Mouse (Mus musculus): ENCODE data around the gene Fbxo34. TPM values are rescaled to one million over a fixed set of nuclear protein-coding genes. Genes with fewer than 3 reads are reported as not detected.

Gene Fbxo34
- total and polyA plus RNA-seq, 3 experiments: 14.8 to 29.5 TPM; not detected in 1

DNA sequence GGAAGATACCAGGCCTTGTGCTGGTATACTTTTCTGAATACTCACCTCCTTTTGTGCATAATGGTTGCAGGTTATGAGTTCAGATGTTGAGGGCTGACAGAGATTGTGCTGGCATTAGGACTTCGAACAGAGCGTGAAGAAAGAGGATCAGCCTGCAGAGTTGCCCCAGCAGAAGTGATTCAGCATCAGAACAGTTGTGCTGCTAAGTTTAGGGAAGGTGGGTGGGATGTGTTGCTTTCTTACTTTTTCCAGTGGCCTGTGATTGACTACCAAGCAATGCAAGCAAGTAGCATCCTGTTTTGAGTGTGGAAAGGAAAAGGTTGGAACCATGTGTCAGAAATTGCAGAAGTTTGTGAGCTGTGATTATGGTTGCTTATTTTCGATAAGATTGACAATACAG, 63.4 kb downstream of the Fbxo34 start:
- peaks cover 4% of the 10 kb centered on the region; the same call in 1 of the 2 replicates for H3K79me2 ChIP-seq (ENCODE audit: control insufficient read depth, insufficient read depth, low read length, poor library complexity)
- no peak overlapping the region for H3K4me3 ChIP-seq (ENCODE audit: control insufficient read depth in 1 of 2, insufficient read depth in 1 of 2, low read depth in 2 of 2, low read length in 2 of 2)
- no peak for TF ChIP-seq SIN3A (IDR thresholded peaks at IDR 0.05; ENCODE audit: low read length)
- no peak for TF ChIP-seq ZC3H11A (IDR thresholded peaks at IDR 0.05; ENCODE audit: low read depth, low read length)
- TF ChIP-seq CTCF (IDR thresholded peaks at IDR 0.05 in 2 of 3, conservative IDR thresholded peaks at IDR 0.05 in 1 of 3; ENCODE audit: control insufficient read depth in 1 of 3, insufficient read depth in 1 of 3, low read depth in 2 of 3, low read length in 3 of 3, poor library complexity in 1 of 3, severe bottlenecking in 1 of 3): no peak
- no peak for TF ChIP-seq KAT2A (conservative IDR thresholded peaks at IDR 0.05; ENCODE audit: low read depth, low read length)
- no peak for TF ChIP-seq POLR2A (IDR thresholded peaks at IDR 0.05; ENCODE audit: control insufficient read depth in 1 of 2, insufficient read depth in 1 of 2, low read depth in 1 of 2, low read length in 2 of 2, poor library complexity in 1 of 2)
- no peak for TF ChIP-seq TAL1 (IDR thresholded peaks at IDR 0.05; ENCODE audit: low read length)
- no peak for TF ChIP-seq POLR2AphosphoS5 (IDR thresholded peaks at IDR 0.05; ENCODE audit: borderline replicate concordance, low read depth, low read length)
- no peak for TF ChIP-seq MAX (IDR thresholded peaks at IDR 0.05; ENCODE audit: low read length)
- no peak for TF ChIP-seq TBP (IDR thresholded peaks at IDR 0.05; ENCODE audit: low read depth, low read length)
- TF ChIP-seq JUND (IDR thresholded peaks at IDR 0.05; ENCODE audit: low read depth, low read length): no peak
- TF ChIP-seq GABPA (IDR thresholded peaks at IDR 0.05; ENCODE audit: low read depth, low read length): no peak
- TF ChIP-seq ZNF384 (IDR thresholded peaks at IDR 0.05; ENCODE audit: low read depth, low read length): no peak
- no peak for TF ChIP-seq USF1 (IDR thresholded peaks at IDR 0.05; ENCODE audit: low read depth, low read length)
- TF ChIP-seq MAZ (IDR thresholded peaks at IDR 0.05; ENCODE audit: low read depth, low read length): no peak
- peaks cover 0 to 26% of the 10 kb centered on the region in 2 experiments for H3K36me3 ChIP-seq (ENCODE audit: control insufficient read depth in 1 of 2, insufficient read depth in 2 of 2, low read length in 2 of 2)
- no peak overlapping the region for H3K9ac ChIP-seq (ENCODE audit: control insufficient read depth, low read depth, low read length, poor library complexity, severe bottlenecking)
- no peak overlapping the region for H3K27ac ChIP-seq (ENCODE audit: control insufficient read depth, low read depth, low read length)
- peaks cover 3 to 21% of the 10 kb centered on the region in 2 experiments for H3K4me1 ChIP-seq (ENCODE audit: control insufficient read depth in 1 of 2, insufficient read depth in 2 of 2, low read length in 2 of 2)
- H3K27me3 ChIP-seq (ENCODE audit: control insufficient read depth in 1 of 2, insufficient read depth in 2 of 2, low read length in 2 of 2): no peaks in the 10 kb centered on the region
- no peaks in the 10 kb centered on the region for H3K9me3 ChIP-seq (replicated peaks; ENCODE audit: insufficient read depth, low read length)
- DNase-seq (ENCODE audit: low read depth, low spot score): no peak

DNA sequence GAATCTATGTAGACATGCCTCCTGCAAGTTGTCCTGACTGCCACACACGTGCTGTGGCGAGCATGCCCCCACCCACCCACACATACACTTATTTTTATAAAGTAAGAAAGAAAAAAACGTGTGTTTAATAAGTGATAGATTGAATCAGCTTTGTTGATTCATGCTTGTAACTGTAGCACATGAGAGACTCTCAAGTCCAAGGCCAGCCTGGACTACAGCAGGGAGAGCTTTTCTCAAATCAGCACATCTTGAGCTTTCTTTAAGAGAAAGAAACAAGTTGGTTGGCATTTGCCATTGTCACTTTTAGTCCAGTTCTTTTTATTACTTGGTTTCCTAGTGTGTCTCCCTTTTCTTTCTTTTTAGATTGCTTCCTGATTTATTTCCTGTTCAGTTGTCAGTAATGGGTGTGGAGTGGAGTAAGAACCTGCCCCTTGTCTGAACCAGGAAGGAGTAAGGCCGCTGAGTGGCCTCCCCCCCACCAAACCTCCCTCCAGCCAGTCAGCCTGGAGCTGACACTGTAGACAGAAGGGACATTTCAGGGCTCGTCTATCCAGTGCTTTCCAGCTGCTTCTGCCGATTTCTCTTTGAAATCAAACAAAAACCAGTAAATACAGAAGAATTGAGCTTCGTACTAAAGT, 64.7 kb downstream of the Fbxo34 start:
- Histone ChIP-seq H3K36me3 (ENCODE audit: control insufficient read depth in 1 of 2, insufficient read depth in 2 of 2, low read length in 2 of 2) (peaks cover 0 to 39% of the 10 kb centered on the region in 2 experiments; a peak in 3 of 4 replicates), H3K9ac (ENCODE audit: control insufficient read depth, low read depth, low read length, poor library complexity, severe bottlenecking) (no peak overlapping the region), H3K79me2 (ENCODE audit: control insufficient read depth, insufficient read depth, low read length, poor library complexity) (peaks cover 4% of the 10 kb centered on the region; the same call in 1 of the 2 replicates), H3K27me3 (ENCODE audit: control insufficient read depth in 1 of 2, insufficient read depth in 2 of 2, low read length in 2 of 2) (no peaks in the 10 kb centered on the region), H3K4me3 (ENCODE audit: control insufficient read depth in 1 of 2, insufficient read depth in 1 of 2, low read depth in 2 of 2, low read length in 2 of 2) (no peak overlapping the region), H3K27ac (ENCODE audit: control insufficient read depth, low read depth, low read length) (no peak overlapping the region; the same call in 1 of the 2 replicates), H3K9me3 (replicated peaks; ENCODE audit: insufficient read depth, low read length) (no peaks in the 10 kb centered on the region), H3K4me1 (ENCODE audit: control insufficient read depth in 1 of 2, insufficient read depth in 2 of 2, low read length in 2 of 2) (peaks cover 6 to 27% of the 10 kb centered on the region in 2 experiments)
- TF ChIP-seq SMC3 (IDR thresholded peaks at IDR 0.05; ENCODE audit: low read depth, low read length) (no peak), MAX (IDR thresholded peaks at IDR 0.05; ENCODE audit: low read length) (no peak), ZMIZ1 (IDR thresholded peaks at IDR 0.05; ENCODE audit: low read depth, low read length) (no peak), ZC3H11A (IDR thresholded peaks at IDR 0.05; ENCODE audit: low read depth, low read length) (no peak), ZKSCAN1 (IDR thresholded peaks at IDR 0.05; ENCODE audit: low read depth, low read length) (no peak), BHLHE40 (IDR thresholded peaks at IDR 0.05; ENCODE audit: borderline replicate concordance, low read depth, low read length) (no peak), JUND (IDR thresholded peaks at IDR 0.05; ENCODE audit: low read depth, low read length) (no peak), NRF1 (IDR thresholded peaks at IDR 0.05; ENCODE audit: insufficient read depth, low read depth, low read length, poor library complexity, severe bottlenecking) (no peak), MAZ (IDR thresholded peaks at IDR 0.05; ENCODE audit: low read depth, low read length) (no peak), MYB (IDR thresholded peaks at IDR 0.05; ENCODE audit: low read depth, low read length) (no peak), E2F4 (IDR thresholded peaks at IDR 0.05; ENCODE audit: borderline replicate concordance, low read depth, low read length) (no peak), TBP (IDR thresholded peaks at IDR 0.05; ENCODE audit: low read depth, low read length) (no peak), CHD2 (IDR thresholded peaks at IDR 0.05; ENCODE audit: low read length) (no peak), MAFK (IDR thresholded peaks at IDR 0.05; ENCODE audit: borderline replicate concordance, low read depth, low read length) (no peak), USF2 (IDR thresholded peaks at IDR 0.05; ENCODE audit: borderline replicate concordance in 1 of 2, insufficient read depth in 1 of 2, low read depth in 1 of 2, low read length in 2 of 2) (no peak), HCFC1 (IDR thresholded peaks at IDR 0.05; ENCODE audit: low read depth, low read length) (no peak), RAD21 (IDR thresholded peaks at IDR 0.05; ENCODE audit: low read depth, low read length) (no peak)
- DNase-seq (ENCODE audit: low read depth, low spot score): no peak

All from MEL (cell line).